Mouse (Mus musculus) kidney, postnatal 36 days (tissue): ENCODE measurements at regions not wholly inside any gene's neighbourhood (a gene's known extent, or its start where the extent isn't known, plus 50 kb on each side); places are given as distances from the start of the nearest gene placed in this dataset.
"Not testable (repeated sequence)": the region's sequence is repeated elsewhere in the genome, so short reads cannot be mapped to it uniquely, and the experiment has no call there.

ENCODE experiments used
- DNase-seq, 2 experiments: peaks; one replicate each; pipeline ENCODE4 v3.0.0; 2021 to 2022; ENCODE audit warnings: mixed read lengths in 2 of 2

GRCm38 (mm10) chr13:75484252-75484651, 222.3 kb upstream of the Ell2 start:
- DNase-seq, result not testable (repeated sequence)

- no peak for DNase-seq
Measured at GRCm38 (mm10) chr13:75501530-75501929, 205.0 kb upstream of the Ell2 start.

GRCm38 (mm10) chr13:75503394-75503793, 203.2 kb upstream of the Ell2 start:
- DNase-seq, result no peak

- DNase-seq, result no peak
Measured at GRCm38 (mm10) chr13:75514315-75515020, 192.1 kb upstream of the Ell2 start.

- no peak for DNase-seq
Measured at GRCm38 (mm10) chr13:75523293-75524278, 183.0 kb upstream of the Ell2 start.

GRCm38 (mm10) chr13:75524481-75524880, 182.1 kb upstream of the Ell2 start:
- DNase-seq, result no peak

- no peak for DNase-seq
Measured at GRCm38 (mm10) chr13:75531566-75531965, 175.0 kb upstream of the Ell2 start.

- no peak for DNase-seq
Measured at GRCm38 (mm10) chr13:75541446-75541845, 165.1 kb upstream of the Ell2 start.

GRCm38 (mm10) chr13:75542253-75542945, 164.2 kb upstream of the Ell2 start:
- DNase-seq, result peak; percentile 60 to 86

GRCm38 (mm10) chr13:75542946-75543327, 163.6 kb upstream of the Ell2 start:
- DNase-seq, result no peak

GRCm38 (mm10) chr13:75543595-75543994, 163.0 kb upstream of the Ell2 start:
- DNase-seq, result no peak

GRCm38 (mm10) chr13:75544728-75545127, 161.8 kb upstream of the Ell2 start:
- peak; percentile 41 to 76 for DNase-seq

GRCm38 (mm10) chr13:75547791-75548190, 158.8 kb upstream of the Ell2 start:
- peak; percentile 60 to 73 for DNase-seq

- peak in 1 of 2 experiments; percentile 1 for DNase-seq
Measured at GRCm38 (mm10) chr13:75578971-75579370, 127.6 kb upstream of the Ell2 start.

GRCm38 (mm10) chr13:75590836-75591235, 115.7 kb upstream of the Ell2 start:
- no peak for DNase-seq

- DNase-seq, result no peak
Measured at GRCm38 (mm10) chr13:75596856-75597255, 109.7 kb upstream of the Ell2 start.

- DNase-seq, result no peak
Measured at GRCm38 (mm10) chr13:75598186-75598585, 108.4 kb upstream of the Ell2 start.

GRCm38 (mm10) chr13:75598675-75599074, 107.9 kb upstream of the Ell2 start:
- no peak for DNase-seq

- no peak for DNase-seq
Measured at GRCm38 (mm10) chr13:75623229-75623628, 83.3 kb upstream of the Ell2 start.

GRCm38 (mm10) chr13:75627405-75627804, 79.2 kb upstream of the Ell2 start:
- no peak for DNase-seq

GRCm38 (mm10) chr13:75631048-75631447, 75.5 kb upstream of the Ell2 start:
- no peak for DNase-seq

GRCm38 (mm10) chr13:75647513-75647912, 59.0 kb upstream of the Ell2 start:
- no peak for DNase-seq

GRCm38 (mm10) chr13:75651941-75652340, 54.6 kb upstream of the Ell2 start:
- DNase-seq, result peak; percentile 10 to 33
